Mouse (Mus musculus) G1E (cell line): ENCODE results near the gene Inmt.

ENCODE experiments used
- CTCF ChIP-seq: IDR thresholded peaks from 2 replicates; pipeline ENCODE4 v1.5.1; 2012; ENCODE audit warnings: low read depth, low read length, inconsistent platforms, mixed read lengths
- GATA1 ChIP-seq: IDR thresholded peaks from 2 replicates; pipeline ENCODE4 v1.6.1; 2012; ENCODE audit warnings: borderline replicate concordance, low read length, inconsistent platforms, mixed read lengths
- TAL1 ChIP-seq: conservative IDR thresholded peaks from 2 replicates; pipeline ENCODE4 v1.6.1; 2012; ENCODE audit warnings: low read depth, low read length, inconsistent platforms, mixed read lengths

- no peak for TF ChIP-seq CTCF
- no peak for TF ChIP-seq TAL1
- TF ChIP-seq GATA1 = no peak
Measured at GRCm38 (mm10) chr6:55193171-55193570, 18.3 kb upstream of the Inmt start.
